14 mouse cellular contexts compared by ENCODE assay signal in the genomic region with DNA sequence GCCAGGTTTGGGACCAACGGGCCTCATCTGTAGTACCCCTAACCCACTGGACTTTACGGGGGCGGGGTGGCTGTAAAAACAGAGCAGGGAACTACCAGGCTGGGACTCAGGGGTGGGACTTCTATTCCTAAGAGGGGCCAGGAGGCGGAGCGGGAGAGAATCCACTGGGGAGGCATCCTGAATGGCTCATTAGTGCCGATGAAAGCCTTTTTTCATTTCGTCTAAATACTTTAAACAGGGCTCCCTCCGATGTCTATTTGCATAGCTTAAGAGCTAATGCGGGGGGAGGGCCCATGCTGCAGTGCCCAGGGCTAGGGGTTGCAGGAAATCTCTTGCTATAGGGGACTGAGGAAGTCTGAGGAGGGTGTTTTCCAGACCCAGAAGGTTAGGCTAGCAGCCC. TPM values are rescaled to one million over a fixed set of nuclear protein-coding genes. Genes with fewer than 3 reads are reported as not detected.
DNase-seq lines count a peak whose midpoint lies in the region; ATAC-seq and TF ChIP-seq lines count a peak whose summit lies in the region.
"Had no signal": no experiment of that assay in that cellular context is flagged by ENCODE, and none has a peak within 500 bp of the region (broad histone marks: within the 10 kb centered on the region; RNA-seq: fewer than 3 reads in every experiment).

No protein-coding gene starts in this region.

- DNase-seq in ES-E14 (ENCODE audit: low read depth, low spot score): peak; percentile 97
- peak; percentile 79 for DNase-seq in midbrain, embryonic 14.5 days
- no peak for DNase-seq in layer of hippocampus, postnatal 25 days (ENCODE audit: extremely low spot score in 1 of 2, low spot score in 1 of 2)
- no peak for DNase-seq in kidney, postnatal 25 days
- no peak for DNase-seq in adrenal gland, postnatal 25 days
- no peak for DNase-seq in layer of hippocampus, adult 2 months (ENCODE audit: low spot score in 2 of 2)
- DNase-seq: kidney, adult 11 months; thymus, adult 18-20 months had no signal

- H3K9me3 ChIP-seq in ES-E14 (ENCODE audit: control insufficient read depth, insufficient read depth, low read depth, low read length): no peaks in the 10 kb centered on the region
- no peaks in the 10 kb centered on the region for H3K9me3 ChIP-seq in embryonic facial prominence, embryonic 12.5 days
- H3K9me3 ChIP-seq in hindbrain, embryonic 12.5 days (replicated peaks): no peaks in the 10 kb centered on the region
- no peaks in the 10 kb centered on the region for H3K9me3 ChIP-seq in midbrain, embryonic 14.5 days (ENCODE audit: control insufficient read depth, low read length)
- H3K9me3 ChIP-seq: lung, embryonic 15.5 days had no signal

- H3K36me3 ChIP-seq in ES-E14 (ENCODE audit: control insufficient read depth, insufficient read depth, low read length, poor library complexity, severe bottlenecking): no peaks in the 10 kb centered on the region
- no peaks in the 10 kb centered on the region for H3K36me3 ChIP-seq in embryonic facial prominence, embryonic 12.5 days
- no peaks in the 10 kb centered on the region for H3K36me3 ChIP-seq in hindbrain, embryonic 12.5 days
- H3K36me3 ChIP-seq in midbrain, embryonic 14.5 days (ENCODE audit: control insufficient read depth, insufficient read depth, low read length): no peaks in the 10 kb centered on the region
- H3K36me3 ChIP-seq: lung, embryonic 15.5 days had no signal

- peaks cover 0 to 9% of the 10 kb centered on the region in 2 experiments; a peak in 2 of 4 replicates for H3K4me1 ChIP-seq in ES-E14 (ENCODE audit: control insufficient read depth in 2 of 2, insufficient read depth in 2 of 2, low read length in 2 of 2, poor library complexity in 1 of 2)
- H3K4me1 ChIP-seq in embryonic facial prominence, embryonic 12.5 days: peaks cover 7% of the 10 kb centered on the region; the same call in 1 of the 2 replicates
- H3K4me1 ChIP-seq in hindbrain, embryonic 12.5 days: peaks cover 27% of the 10 kb centered on the region
- peaks cover 25% of the 10 kb centered on the region for H3K4me1 ChIP-seq in midbrain, embryonic 14.5 days (ENCODE audit: control insufficient read depth, insufficient read depth, low read length)

- H3K27me3 ChIP-seq in embryonic facial prominence, embryonic 12.5 days: peaks cover 37% of the 10 kb centered on the region
- H3K27me3 ChIP-seq in hindbrain, embryonic 12.5 days: peaks cover 65% of the 10 kb centered on the region
- H3K27me3 ChIP-seq in midbrain, embryonic 14.5 days (ENCODE audit: control insufficient read depth, insufficient read depth, low read length): no peaks in the 10 kb centered on the region; the same call in 1 of the 2 replicates

- no peak overlapping the region for H3K9ac ChIP-seq in ES-E14 (ENCODE audit: insufficient read depth, low read depth, low read length, poor library complexity, severe bottlenecking)
- no peak overlapping the region for H3K9ac ChIP-seq in embryonic facial prominence, embryonic 12.5 days
- H3K9ac ChIP-seq in hindbrain, embryonic 12.5 days: peak overlapping the region; percentile 24; the same call in 1 of the 2 replicates
- no peak overlapping the region for H3K9ac ChIP-seq in midbrain, embryonic 14.5 days (replicated peaks; ENCODE audit: low read length)
- H3K9ac ChIP-seq: lung, embryonic 15.5 days had no signal

- 5% methylated on average over 9 of the region's 9 CpGs for WGBS in embryonic facial prominence, embryonic 12.5 days
- WGBS in hindbrain, embryonic 12.5 days: 4% methylated on average over 9 of the region's 9 CpGs
- 3% methylated on average over 9 of the region's 9 CpGs for WGBS in midbrain, embryonic 14.5 days

- H3K27ac ChIP-seq in ES-E14 (ENCODE audit: insufficient read depth, low read depth, low read length, poor library complexity, severe bottlenecking): no peak overlapping the region
- no peak overlapping the region for H3K27ac ChIP-seq in embryonic facial prominence, embryonic 12.5 days
- peak overlapping the region; percentile 49; the same call in 1 of the 2 replicates for H3K27ac ChIP-seq in hindbrain, embryonic 12.5 days
- peak overlapping the region; percentile 9; the same call in 1 of the 2 replicates for H3K27ac ChIP-seq in midbrain, embryonic 14.5 days (replicated peaks; ENCODE audit: low read depth, low read length)
- no peak overlapping the region; the same call in 1 of the 2 replicates for H3K27ac ChIP-seq in layer of hippocampus, adult 2 months
- H3K27ac ChIP-seq: lung, embryonic 15.5 days had no signal

- H3K4me3 ChIP-seq in ES-E14 (ENCODE audit: insufficient read depth in 1 of 2, low read depth in 1 of 2, low read length in 2 of 2, poor library complexity in 1 of 2, severe bottlenecking in 1 of 2): peak overlapping the region; percentile 5 to 6; a peak in 2 of 4 replicates
- H3K4me3 ChIP-seq in embryonic facial prominence, embryonic 12.5 days: no peak overlapping the region
- H3K4me3 ChIP-seq in hindbrain, embryonic 12.5 days: no peak overlapping the region
- H3K4me3 ChIP-seq in midbrain, embryonic 14.5 days (replicated peaks; ENCODE audit: low read depth, low read length): no peak overlapping the region
- H3K4me3 ChIP-seq in layer of hippocampus, adult 2 months: no peak overlapping the region
- H3K4me3 ChIP-seq: erythroblast, embryonic 14.5 days; lung, embryonic 15.5 days; myocyte had no signal

- H3K4me2 ChIP-seq in embryonic facial prominence, embryonic 12.5 days (replicated peaks): no peak overlapping the region
- 0 out of 2 replicates have a peak overlapping the region, but pooled peaks have one; percentile 19 for H3K4me2 ChIP-seq in hindbrain, embryonic 12.5 days (replicated peaks)
- H3K4me2 ChIP-seq in midbrain, embryonic 14.5 days (ENCODE audit: low read length): peak overlapping the region; percentile 18; the same call in 1 of the 2 replicates
- H3K4me2 ChIP-seq: heart, embryonic 11.5 days; lung, embryonic 15.5 days had no signal

- in situ Hi-C loops in ES-E14 (cut with MboI; ENCODE audit: low sequenced_read_pairs in 2 of 2, unreplicated experiment in 2 of 2): no loop called here

- 0 out of 2 replicates have a peak, but pooled peaks have one; percentile 28 for ATAC-seq in embryonic facial prominence, embryonic 12.5 days (ENCODE audit: insufficient number of reproducible peaks, insufficient read depth, low FRiP score, low TSS enrichment)
- peak; percentile 88 for ATAC-seq in hindbrain, embryonic 12.5 days (ENCODE audit: low FRiP score)
- 0 out of 2 replicates have a peak, but pooled peaks have one; percentile 31 for ATAC-seq in midbrain, embryonic 14.5 days (ENCODE audit: low FRiP score, low TSS enrichment)

- no peak for TF ChIP-seq CTCF in layer of hippocampus, adult 2 months (conservative IDR thresholded peaks at IDR 0.05)

TF ChIP-seq in ES-E14, 5 proteins besides CTCF, POLR2A, EP300 and RAD21:
- TF ChIP-seq HCFC1 (IDR thresholded peaks at IDR 0.05; ENCODE audit: borderline replicate concordance, insufficient read depth, low read length) (no peak), MAFK (IDR thresholded peaks at IDR 0.05; ENCODE audit: insufficient read depth, low read depth, low read length) (0 out of 2 replicates have a peak, but pooled peaks have one; percentile 42)

RNA-seq across cellular contexts. Expression of gene Sez6, which starts 17.3 kb away (rescaled TPM):
- 0.45 and 0.63 TPM in 2 replicates for total RNA-seq in ES-E14 (2012; rRNA removed)
- 2.0 and 2.4 TPM in 2 replicates for polyA plus RNA-seq in embryonic facial prominence, embryonic 12.5 days (2016; fragmentation: Nextera tagmentation; extraction: Ambion mirVana)
- 47.3 and 48.7 TPM in 2 replicates for polyA plus RNA-seq in hindbrain, embryonic 12.5 days (2016; fragmentation: Nextera tagmentation; extraction: Ambion mirVana)
- 121 and 124 TPM in 2 replicates for polyA plus RNA-seq in midbrain, embryonic 14.5 days (2014; fragmentation: Nextera tagmentation; extraction: Ambion mirVana)
- 100 to 1,000 TPM; 162 to 174 TPM for total RNA-seq in layer of hippocampus, postnatal 25 days (2021)
- 2.0 and 2.7 TPM in 2 replicates for total RNA-seq in adrenal gland, postnatal 25 days (2021)
- 100 to 1,000 TPM; 154 to 159 TPM for total RNA-seq in layer of hippocampus, adult 2 months (2021)
- polyA plus RNA-seq: erythroblast, embryonic 14.5 days; myocyte had no signal

RNA-seq across cellular contexts. Expression of gene Phf12, which starts 34.7 kb away (rescaled TPM):
- 38.4 and 42.0 TPM in 2 replicates for total RNA-seq in ES-E14 (2012; rRNA removed)
- 27.5 and 27.7 TPM in 2 replicates for polyA plus RNA-seq in embryonic facial prominence, embryonic 12.5 days (2016; fragmentation: Nextera tagmentation; extraction: Ambion mirVana)
- polyA plus RNA-seq in hindbrain, embryonic 12.5 days (2016; fragmentation: Nextera tagmentation; extraction: Ambion mirVana): 30.6 and 30.7 TPM in 2 replicates
- polyA plus RNA-seq in midbrain, embryonic 14.5 days (2014; fragmentation: Nextera tagmentation; extraction: Ambion mirVana): 18.5 and 20.3 TPM in 2 replicates
- 10 to 100 TPM; 42.5 to 58.5 TPM for total RNA-seq in layer of hippocampus, postnatal 25 days (2021)
- 76.6 and 79.8 TPM in 2 replicates for total RNA-seq in adrenal gland, postnatal 25 days (2021)
- total RNA-seq in layer of hippocampus, adult 2 months (2021): 10 to 100 TPM; 59.0 to 62.4 TPM

RNA-seq across cellular contexts. Expression of gene Pipox, which starts 54.0 kb away (rescaled TPM):
- total RNA-seq in ES-E14 (2012; rRNA removed): 27.3 and 33.3 TPM in 2 replicates
- polyA plus RNA-seq in embryonic facial prominence, embryonic 12.5 days (2016; fragmentation: Nextera tagmentation; extraction: Ambion mirVana): 1.7 and 3.2 TPM in 2 replicates
- 5.0 and 7.1 TPM in 2 replicates for polyA plus RNA-seq in hindbrain, embryonic 12.5 days (2016; fragmentation: Nextera tagmentation; extraction: Ambion mirVana)
- 4.0 and 4.2 TPM in 2 replicates for polyA plus RNA-seq in midbrain, embryonic 14.5 days (2014; fragmentation: Nextera tagmentation; extraction: Ambion mirVana)
- 1 to 10 TPM; 1.5 to 1.8 TPM for total RNA-seq in layer of hippocampus, postnatal 25 days (2021)
- total RNA-seq in adrenal gland, postnatal 25 days (2021): 3.8 and 4.6 TPM in 2 replicates
- total RNA-seq in layer of hippocampus, adult 2 months (2021): 1 to 10 TPM in 1 of 2 experiments, under 1 TPM in 1; 0.84 to 1.2 TPM
- polyA plus RNA-seq: erythroblast, embryonic 14.5 days; myocyte had no signal

Comparison
In these comparisons a context has a peak if more than half of its experiments do, and no peak if none do; other contexts are left out.
1. DNase-seq: peak in ES-E14 (single experiment) and midbrain, embryonic 14.5 days (single experiment); none in layer of hippocampus, postnatal 25 days (0 of 2), kidney, postnatal 25 days (0 of 2), adrenal gland, postnatal 25 days (single experiment) and layer of hippocampus, adult 2 months (0 of 2).
2. H3K27ac ChIP-seq: peak in hindbrain, embryonic 12.5 days (single experiment) and midbrain, embryonic 14.5 days (single experiment); none in ES-E14 (single experiment), embryonic facial prominence, embryonic 12.5 days (single experiment) and layer of hippocampus, adult 2 months (single experiment).
3. H3K4me3 ChIP-seq: peak in ES-E14 (2 of 2); none in embryonic facial prominence, embryonic 12.5 days (single experiment), hindbrain, embryonic 12.5 days (single experiment), midbrain, embryonic 14.5 days (single experiment) and layer of hippocampus, adult 2 months (single experiment).
4. ATAC-seq: peak in every context shown above with its lines; median percentile 88 in hindbrain, embryonic 12.5 days; 31 in midbrain, embryonic 14.5 days; 28 in embryonic facial prominence, embryonic 12.5 days.
5. RNA of gene Sez6, which starts 17.3 kb away (total RNA-seq): 162 to 174 TPM in layer of hippocampus, postnatal 25 days and 154 to 159 TPM in layer of hippocampus, adult 2 months; 2.0 to 2.7 TPM in adrenal gland, postnatal 25 days and 0.45 to 0.63 TPM in ES-E14; every median in the first group is over 10 times any median in the second.